Mouse (Mus musculus) MEL (cell line): ENCODE measurements around the gene Skida1. TPM values are rescaled to one million over a fixed set of nuclear protein-coding genes. Genes with fewer than 3 reads are reported as not detected.
A peak's percentile ranks its signal among the peaks of the same experiment; 100 is the strongest.

Experiments
- DNase-seq: peaks from one replicate; pipeline ENCODE4 v3.0.0; 2011; ENCODE audit warnings: low read depth, low spot score
- H3K27ac ChIP-seq: 2 replicates; pipeline ENCODE4 v1.5.1; 2012; ENCODE audit warnings: low read depth, mild to moderate bottlenecking, control low read depth, low read length, moderate library complexity; ENCODE audit not compliant: control insufficient read depth
- H3K27me3 ChIP-seq, 2 experiments: fragments of 150-350 bp in 1 of 2; sonication (generic) in 1 of 2; 2 replicates each; pipeline ENCODE4 v1.6.1; 2012; ENCODE audit warnings: low read length in 2 of 2, mild to moderate bottlenecking in 2 of 2, improper control_type of control experiment in 1 of 2, moderate library complexity in 1 of 2; ENCODE audit not compliant: insufficient read depth in 2 of 2, control insufficient read depth in 1 of 2
- H3K36me3 ChIP-seq, 2 experiments: 2 replicates each; pipeline ENCODE4 v1.6.1; 2012 to 2014; ENCODE audit warnings: low read length in 2 of 2, improper control_type of control experiment in 1 of 2, inconsistent platforms in 1 of 2, mild to moderate bottlenecking in 1 of 2; ENCODE audit not compliant: insufficient read depth in 2 of 2, control insufficient read depth in 1 of 2
- H3K4me1 ChIP-seq, 2 experiments: fragments of 150-350 bp in 1 of 2; sonication (generic) in 1 of 2; 2 replicates each; pipeline ENCODE4 v1.6.1; 2012; ENCODE audit warnings: low read length in 2 of 2, improper control_type of control experiment in 1 of 2, mild to moderate bottlenecking in 1 of 2; ENCODE audit not compliant: insufficient read depth in 2 of 2, control insufficient read depth in 1 of 2
- H3K4me3 ChIP-seq, 2 experiments: fragments of 150-350 bp in 1 of 2; sonication (generic) in 1 of 2; 2 replicates each; pipeline ENCODE4 v1.5.1; 2012; ENCODE audit warnings: low read depth in 2 of 2, low read length in 2 of 2, mild to moderate bottlenecking in 2 of 2, moderate library complexity in 2 of 2, control low read depth in 1 of 2, improper control_type of control experiment in 1 of 2; ENCODE audit not compliant: control insufficient read depth in 1 of 2, insufficient read depth in 1 of 2
- H3K79me2 ChIP-seq: 2 replicates; pipeline ENCODE4 v1.6.1; 2012; ENCODE audit warnings: mild to moderate bottlenecking, low read length, moderate library complexity; ENCODE audit not compliant: control insufficient read depth, poor library complexity, insufficient read depth
- H3K9ac ChIP-seq: 2 replicates; pipeline ENCODE4 v1.6.1; 2012; ENCODE audit warnings: low read depth, mild to moderate bottlenecking, control low read depth, low read length, moderate library complexity; ENCODE audit not compliant: control insufficient read depth, poor library complexity, severe bottlenecking
- H3K9me3 ChIP-seq: fragments of 150-350 bp; sonication (generic); replicated peaks from 2 replicates; pipeline ENCODE4 v1.6.1; 2012; ENCODE audit warnings: mild to moderate bottlenecking, low read length, improper control_type of control experiment, moderate library complexity; ENCODE audit not compliant: insufficient read depth
- BHLHE40 ChIP-seq: IDR thresholded peaks from 2 replicates; pipeline ENCODE4 v1.6.1; 2012; ENCODE audit warnings: low read depth, mild to moderate bottlenecking, inconsistent platforms, low read length, improper control_type of control experiment, borderline replicate concordance
- CHD1 ChIP-seq: IDR thresholded peaks from 2 replicates; pipeline ENCODE4 v1.6.1; 2012; ENCODE audit warnings: low read depth, mild to moderate bottlenecking, inconsistent platforms, low read length, improper control_type of control experiment
- CHD2 ChIP-seq: IDR thresholded peaks from 2 replicates; pipeline ENCODE4 v1.6.1; 2011; ENCODE audit warnings: low read length, improper control_type of control experiment
- CTCF ChIP-seq, 3 experiments: IDR thresholded peaks in 2 of 3; conservative IDR thresholded peaks in 1 of 3; 2 replicates each; pipeline ENCODE4 v1.5.1; 2011 to 2012; ENCODE audit warnings: low read length in 3 of 3, low read depth in 2 of 3, mild to moderate bottlenecking in 2 of 3, improper control_type of control experiment in 1 of 3, inconsistent platforms in 1 of 3, mixed read lengths in 1 of 3, moderate library complexity in 1 of 3; ENCODE audit not compliant: control insufficient read depth in 1 of 3, insufficient read depth in 1 of 3, poor library complexity in 1 of 3, severe bottlenecking in 1 of 3
- GATA1 ChIP-seq: IDR thresholded peaks from 2 replicates; pipeline ENCODE4 v1.6.1; 2011; ENCODE audit warnings: low read depth, low read length, improper control_type of control experiment
- JUND ChIP-seq: IDR thresholded peaks from 2 replicates; pipeline ENCODE4 v1.6.1; 2011; ENCODE audit warnings: low read depth, mild to moderate bottlenecking, improper control_type of control experiment, low read length
- MAFK ChIP-seq: IDR thresholded peaks from 2 replicates; pipeline ENCODE4 v1.6.1; 2011; ENCODE audit warnings: low read depth, mild to moderate bottlenecking, low read length, improper control_type of control experiment, borderline replicate concordance
- MAZ ChIP-seq: IDR thresholded peaks from 2 replicates; pipeline ENCODE4 v1.6.1; 2012; ENCODE audit warnings: low read depth, mild to moderate bottlenecking, inconsistent platforms, low read length, improper control_type of control experiment
- MEF2A ChIP-seq: IDR thresholded peaks from 2 replicates; pipeline ENCODE4 v1.6.1; 2014; ENCODE audit warnings: low read depth, mild to moderate bottlenecking, inconsistent platforms, low read length, improper control_type of control experiment; ENCODE audit not compliant: poor library complexity, insufficient replicate concordance, severe bottlenecking; ENCODE audit errors: extremely low read depth
- MXI1 ChIP-seq: IDR thresholded peaks from 2 replicates; pipeline ENCODE4 v1.6.1; 2011; ENCODE audit warnings: mild to moderate bottlenecking, low read depth, low read length, improper control_type of control experiment
- MYB ChIP-seq: IDR thresholded peaks from 2 replicates; pipeline ENCODE4 v1.6.1; 2011; ENCODE audit warnings: mild to moderate bottlenecking, low read depth, low read length, improper control_type of control experiment
- NRF1 ChIP-seq: IDR thresholded peaks from 2 replicates; pipeline ENCODE4 v1.6.1; 2014; ENCODE audit warnings: low read depth, mild to moderate bottlenecking, inconsistent platforms, low read length, improper control_type of control experiment, moderate library complexity; ENCODE audit not compliant: poor library complexity, insufficient read depth, severe bottlenecking
- POLR2A ChIP-seq, 2 experiments: IDR thresholded peaks; 2 replicates each; pipeline ENCODE4 v1.6.1; 2011 to 2012; ENCODE audit warnings: low read length in 2 of 2, mild to moderate bottlenecking in 2 of 2, control low read depth in 1 of 2, improper control_type of control experiment in 1 of 2, low read depth in 1 of 2, moderate library complexity in 1 of 2; ENCODE audit not compliant: control insufficient read depth in 1 of 2, insufficient read depth in 1 of 2, poor library complexity in 1 of 2
- POLR2AphosphoS2 ChIP-seq: IDR thresholded peaks from 2 replicates; pipeline ENCODE4 v1.6.1; 2011; ENCODE audit warnings: low read length, improper control_type of control experiment
- RAD21 ChIP-seq: IDR thresholded peaks from 2 replicates; pipeline ENCODE4 v1.6.1; 2011; ENCODE audit warnings: mild to moderate bottlenecking, low read depth, low read length, improper control_type of control experiment
- SIN3A ChIP-seq: IDR thresholded peaks from 2 replicates; pipeline ENCODE4 v1.6.1; 2012; ENCODE audit warnings: low read length, improper control_type of control experiment, inconsistent platforms
- SMC3 ChIP-seq: IDR thresholded peaks from 2 replicates; pipeline ENCODE4 v1.6.1; 2011; ENCODE audit warnings: low read depth, low read length, improper control_type of control experiment
- TAL1 ChIP-seq: IDR thresholded peaks from 2 replicates; pipeline ENCODE4 v1.6.1; 2012; ENCODE audit warnings: mild to moderate bottlenecking, inconsistent platforms, low read length, moderate library complexity, mixed read lengths
- TBP ChIP-seq: IDR thresholded peaks from 2 replicates; pipeline ENCODE4 v1.8.0; 2011; ENCODE audit warnings: low read depth, low read length, improper control_type of control experiment
- USF1 ChIP-seq: IDR thresholded peaks from 2 replicates; pipeline ENCODE4 v1.6.1; 2014; ENCODE audit warnings: low read depth, mild to moderate bottlenecking, inconsistent platforms, low read length, improper control_type of control experiment, moderate library complexity
- USF2 ChIP-seq, 2 experiments: IDR thresholded peaks; 2 replicates each; pipeline ENCODE4 v1.6.1; 2011 to 2012; ENCODE audit warnings: improper control_type of control experiment in 2 of 2, low read length in 2 of 2, borderline replicate concordance in 1 of 2, inconsistent platforms in 1 of 2, low read depth in 1 of 2, mild to moderate bottlenecking in 1 of 2; ENCODE audit not compliant: insufficient read depth in 1 of 2
- ZNF384 ChIP-seq: IDR thresholded peaks from 2 replicates; pipeline ENCODE4 v1.6.1; 2012; ENCODE audit warnings: low read depth, mild to moderate bottlenecking, inconsistent platforms, low read length, improper control_type of control experiment
- polyA plus RNA-seq, 2 experiments: library from polyadenylated mRNA; stranded (reverse) in 1 of 2; unstranded in 1 of 2; fragments of >175 nt in 1 of 2; fragments of >200 nt in 1 of 2; gene quantifications; 2 replicates each; pipeline versions ENCODE4 v1.2.1 to v1.2.4; 2012; ENCODE audit warnings: low replicate concordance in 2 of 2, low read depth in 1 of 2; ENCODE audit not compliant: insufficient read length in 2 of 2, insufficient read depth in 1 of 2, missing spikeins in 1 of 2
- total RNA-seq: library from RNA; depleted of rRNA; stranded (reverse); fragments of 300-350 nt; gene quantifications from 2 replicates; pipeline ENCODE4 v1.2.3, GENCODE M21; 2012

Skida1 gene
- total and polyA plus RNA-seq, 3 experiments: 0.12 to 0.88 TPM; not detected in 1

DNA sequence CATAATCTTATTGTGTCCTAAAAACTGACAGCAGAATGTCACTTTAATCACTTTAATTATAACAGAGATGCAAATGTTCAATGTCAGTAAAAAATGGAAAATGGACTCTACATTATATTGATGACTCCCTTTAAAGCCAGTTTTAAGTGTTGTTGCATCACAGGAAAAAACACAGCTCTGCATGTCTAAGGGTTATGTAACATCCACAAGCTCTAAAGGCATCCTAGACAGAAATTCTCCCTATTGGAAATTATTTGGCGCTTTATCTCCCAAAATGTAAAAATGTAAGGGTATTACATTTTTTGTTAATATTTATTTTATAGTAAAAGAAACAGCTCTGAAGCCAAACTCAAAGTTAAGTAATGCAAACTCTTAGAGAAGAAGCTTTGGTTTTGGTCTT lies 11.0 kb upstream of the Skida1 start:
- H3K27ac ChIP-seq: no peak overlapping the region
- H3K9me3 ChIP-seq: no peaks in the 10 kb centered on the region
- H3K36me3 ChIP-seq: peaks cover 0 to 20% of the 10 kb centered on the region in 2 experiments; a peak in 2 of 4 replicates
- no peak for TF ChIP-seq BHLHE40
- no peak for TF ChIP-seq SMC3
- no peak for TF ChIP-seq USF2 (IDR thresholded peaks at IDR 0.05; ENCODE audit: borderline replicate concordance in 1 of 2, insufficient read depth in 1 of 2, low read depth in 1 of 2, low read length in 2 of 2)
- no peak for TF ChIP-seq NRF1
- no peak for TF ChIP-seq CTCF (IDR thresholded peaks at IDR 0.05 in 2 of 3, conservative IDR thresholded peaks at IDR 0.05 in 1 of 3; ENCODE audit: control insufficient read depth in 1 of 3, insufficient read depth in 1 of 3, low read depth in 2 of 3, low read length in 3 of 3, poor library complexity in 1 of 3, severe bottlenecking in 1 of 3)
- TF ChIP-seq TAL1: no peak
- TF ChIP-seq MXI1: no peak
- TF ChIP-seq ZNF384: no peak
- no peak for TF ChIP-seq CHD2
- no peak for TF ChIP-seq MYB
- TF ChIP-seq USF1: no peak
- TF ChIP-seq POLR2A (IDR thresholded peaks at IDR 0.05; ENCODE audit: control insufficient read depth in 1 of 2, insufficient read depth in 1 of 2, low read depth in 1 of 2, low read length in 2 of 2, poor library complexity in 1 of 2): no peak
- no peak for TF ChIP-seq JUND
- no peak for TF ChIP-seq SIN3A
- TF ChIP-seq TBP: no peak
- no peak overlapping the region for H3K4me3 ChIP-seq
- peaks cover 26% of the 10 kb centered on the region for H3K79me2 ChIP-seq
- DNase-seq: no peak
- no peak overlapping the region for H3K9ac ChIP-seq
- H3K4me1 ChIP-seq: peaks cover 9 to 13% of the 10 kb centered on the region in 2 experiments; a peak in 3 of 4 replicates
- H3K27me3 ChIP-seq: no peaks in the 10 kb centered on the region

DNA sequence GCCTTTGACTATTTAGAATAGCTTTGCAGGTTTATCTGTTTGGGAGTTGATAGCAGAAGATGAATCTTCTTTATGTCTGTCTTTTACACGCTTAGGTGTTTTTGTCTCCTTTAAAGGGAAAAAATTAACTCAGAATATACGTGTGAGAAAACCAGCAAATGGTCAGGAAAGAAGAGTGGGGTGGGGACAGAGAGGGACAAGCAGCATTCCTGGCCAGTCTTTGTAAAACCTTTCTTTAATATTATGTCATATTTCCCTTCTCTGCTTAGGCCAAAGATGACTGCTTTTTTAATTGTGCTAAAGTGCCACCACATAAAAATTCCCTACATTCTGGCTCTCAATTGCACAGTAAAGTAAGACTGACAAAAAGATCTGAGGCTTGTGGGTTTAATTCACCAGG lies 10.2 kb upstream of the Skida1 start:
- no peak for TF ChIP-seq SIN3A
- no peak for TF ChIP-seq TAL1
- no peak for TF ChIP-seq RAD21
- no peak for TF ChIP-seq MYB
- no peak for TF ChIP-seq POLR2AphosphoS2
- TF ChIP-seq MAZ: no peak
- TF ChIP-seq JUND: no peak
- no peak for TF ChIP-seq POLR2A (IDR thresholded peaks at IDR 0.05; ENCODE audit: control insufficient read depth in 1 of 2, insufficient read depth in 1 of 2, low read depth in 1 of 2, low read length in 2 of 2, poor library complexity in 1 of 2)
- no peak for TF ChIP-seq MAFK
- TF ChIP-seq MEF2A: no peak
- no peak for TF ChIP-seq CHD1
- no peak for TF ChIP-seq GATA1
- no peak overlapping the region for H3K4me3 ChIP-seq
- no peak for DNase-seq
- no peaks in the 10 kb centered on the region for H3K27me3 ChIP-seq
- no peaks in the 10 kb centered on the region for H3K9me3 ChIP-seq
- no peak overlapping the region for H3K27ac ChIP-seq
- H3K9ac ChIP-seq: peak overlapping the region; percentile 36
- H3K36me3 ChIP-seq: peaks cover 0 to 20% of the 10 kb centered on the region in 2 experiments; a peak in 2 of 4 replicates
- peaks cover 9 to 13% of the 10 kb centered on the region in 2 experiments; a peak in 3 of 4 replicates for H3K4me1 ChIP-seq
- peaks cover 20% of the 10 kb centered on the region; the same call in 1 of the 2 replicates for H3K79me2 ChIP-seq
